Comparison of ENCODE assay signal across 10 mouse cellular contexts in the genomic region with DNA sequence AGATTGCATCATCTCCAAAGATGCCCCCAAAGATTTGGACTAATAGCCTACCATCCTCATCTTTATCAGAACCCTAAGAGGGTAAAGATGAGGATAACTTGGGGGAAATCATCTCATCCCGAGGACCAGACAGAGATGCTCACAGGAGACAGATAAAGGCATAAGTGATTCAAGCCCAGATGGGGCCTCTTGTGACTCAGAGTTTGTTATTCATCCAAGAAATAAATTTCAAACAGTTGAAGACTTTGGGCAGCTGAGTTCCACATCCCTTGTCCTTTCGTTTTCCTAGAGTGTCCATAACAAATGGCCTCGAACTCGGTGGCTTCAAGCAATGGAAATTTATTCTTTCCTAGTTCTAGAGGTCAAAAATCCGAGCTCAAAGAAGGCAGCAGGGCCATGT.
"Had no signal": no experiment of that assay in that cellular context is flagged by ENCODE, and none has a peak within 500 bp of the region (broad histone marks: within the 10 kb centered on the region; RNA-seq: fewer than 3 reads in every experiment).

No protein-coding gene starts in this region.

- DNase-seq: kidney, adult 11 months; kidney, adult 9 months; kidney, postnatal 25 days; liver; lung, adult 18-20 months; lung, postnatal 10 days; lung, postnatal 36 days; thymus, adult 2 months; thymus, postnatal 14 days; thymus, postnatal 4 days had no signal
